Mouse (Mus musculus) hindbrain, embryonic 16.5 days (tissue): ENCODE data around the gene Smim4. TPM values are rescaled to one million over a fixed set of nuclear protein-coding genes. Genes with fewer than 3 reads are reported as not detected.

Source experiments
- ATAC-seq: fragments of 200-750 bp; cut with Nextera tagmentation; 2 replicates; pipeline ENCODE4 v1.8.0; 2017; ENCODE audit warnings: moderate TSS enrichment, moderate library complexity
- H3K27ac ChIP-seq: fragments of 300-500 bp; sonication (generic); 2 replicates; pipeline ENCODE4 v1.5.1; 2014; ENCODE audit warnings: low read depth, mild to moderate bottlenecking, control low read depth, low read length, moderate library complexity
- H3K27me3 ChIP-seq: fragments of 300-500 bp; sonication (generic); replicated peaks from 2 replicates; pipeline ENCODE4 v1.6.1; 2014; ENCODE audit warnings: low read length; ENCODE audit not compliant: control insufficient read depth, insufficient read depth
- H3K36me3 ChIP-seq: fragments of 300-500 bp; sonication (generic); 2 replicates; pipeline ENCODE4 v1.6.1; 2014; ENCODE audit warnings: mild to moderate bottlenecking, low read length, moderate library complexity, mixed read lengths; ENCODE audit not compliant: control insufficient read depth, insufficient read depth
- H3K4me1 ChIP-seq: fragments of 300-500 bp; sonication (generic); 2 replicates; pipeline ENCODE4 v1.6.1; 2014; ENCODE audit warnings: low read depth, low read length; ENCODE audit not compliant: control insufficient read depth, insufficient read depth
- H3K4me2 ChIP-seq: fragments of 300-500 bp; sonication (generic); 2 replicates; pipeline ENCODE4 v1.6.1; 2014; ENCODE audit warnings: mild to moderate bottlenecking, low read length, control low read depth, moderate library complexity
- H3K4me3 ChIP-seq: fragments of 300-500 bp; sonication (generic); 2 replicates; pipeline ENCODE4 v1.5.1; 2014; ENCODE audit warnings: mild to moderate bottlenecking, low read length, control low read depth, moderate library complexity
- H3K9ac ChIP-seq: fragments of 300-500 bp; sonication (generic); 2 replicates; pipeline ENCODE4 v1.6.1; 2014; ENCODE audit warnings: low read depth, mild to moderate bottlenecking, control low read depth, low read length, moderate library complexity
- H3K9me3 ChIP-seq: fragments of 300-500 bp; sonication (generic); 2 replicates; pipeline ENCODE4 v1.6.1; 2014; ENCODE audit warnings: mild to moderate bottlenecking, low read length, moderate library complexity; ENCODE audit not compliant: control insufficient read depth
- WGBS: fragments of 180-500 bp; shearing (Covaris S2); extraction: QIAGEN DNeasy Blood & Tissue Kit; methylation state at CpG from one replicate; pipeline ENCODE4 v1.1.7; 2014; 5-methylcytosine and 5-hydroxymethylcytosine counted together
- polyA plus RNA-seq: library from polyadenylated mRNA; unstranded; fragments of >200 nt; fragmentation: Nextera tagmentation; extraction: Ambion mirVana; gene quantifications from 2 replicates; pipeline ENCODE4 v1.2.1, GENCODE M21; 2015

Gene Smim4
- polyA plus RNA-seq, 1 experiment from 2014 or later = 51.3 TPM

DNA sequence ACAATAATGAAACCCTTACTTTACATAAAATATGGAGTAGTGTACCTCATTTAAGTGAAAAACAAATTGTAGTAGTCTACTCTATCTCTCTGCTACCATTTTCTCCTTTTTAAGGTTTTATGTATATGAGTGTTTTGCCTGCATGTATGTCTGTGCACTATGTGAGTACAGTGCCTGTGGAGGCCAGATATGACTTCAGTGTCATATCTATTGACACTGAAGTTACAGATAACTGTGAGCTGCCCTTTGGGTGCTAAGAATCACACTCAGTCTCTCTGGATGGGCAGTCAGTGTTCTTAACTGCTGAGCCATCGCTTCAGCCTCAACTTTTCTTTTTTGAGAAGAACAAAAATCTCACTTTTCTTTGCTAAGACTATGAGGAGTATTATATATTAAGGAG, 82.9 kb downstream of the Smim4 start:
- WGBS = 100% methylated on average over 1 of the region's 1 CpGs
- Histone ChIP-seq H3K9me3 (no peaks in the 10 kb centered on the region), H3K4me2 (no peak overlapping the region), H3K27ac (no peak overlapping the region), H3K4me1 (no peaks in the 10 kb centered on the region), H3K36me3 (peaks cover 38% of the 10 kb centered on the region), H3K27me3 (no peaks in the 10 kb centered on the region), H3K4me3 (no peak overlapping the region), H3K9ac (no peak overlapping the region)
- ATAC-seq = no peak

- H3K4me2 ChIP-seq = no peak overlapping the region
- WGBS = 94% methylated on average over 5 of the region's 5 CpGs
- no peak overlapping the region for H3K27ac ChIP-seq
- no peak for ATAC-seq
- H3K9me3 ChIP-seq = no peaks in the 10 kb centered on the region
- H3K9ac ChIP-seq = no peak overlapping the region
- peaks cover 35% of the 10 kb centered on the region for H3K36me3 ChIP-seq
- H3K4me3 ChIP-seq = no peak overlapping the region
- no peaks in the 10 kb centered on the region for H3K27me3 ChIP-seq
- no peaks in the 10 kb centered on the region for H3K4me1 ChIP-seq
Measured at GRCm38 (mm10) chr14:31045296-31045695, 83.5 kb downstream of the Smim4 start.

Other genes starting within 250 kb of the Smim4 start
- 1.3 and 2.6 TPM in 2 replicates for gene Mustn1, start 249.8 kb downstream of the Smim4 start, polyA plus RNA-seq
- not detected in 2 replicates for gene Itih4, start 242.5 kb downstream of the Smim4 start, polyA plus RNA-seq
- gene Itih3, start 205.2 kb downstream of the Smim4 start, polyA plus RNA-seq = 3.8 and 4.7 TPM in 2 replicates
- not detected in 2 replicates for gene Itih1, start 185.7 kb downstream of the Smim4 start, polyA plus RNA-seq
- gene Nek4, start 177.6 kb downstream of the Smim4 start, polyA plus RNA-seq = 15.6 and 16.3 TPM in 2 replicates
- 55.7 and 59.5 TPM in 2 replicates for gene Glt8d1, start 127.6 kb downstream of the Smim4 start, polyA plus RNA-seq
- gene Spcs1, start 127.3 kb downstream of the Smim4 start, polyA plus RNA-seq = 340 and 355 TPM in 2 replicates
- gene Pbrm1, start 109.8 kb downstream of the Smim4 start, polyA plus RNA-seq = 98.7 and 108 TPM in 2 replicates
- gene Gnl3, start 109.8 kb downstream of the Smim4 start, polyA plus RNA-seq = 40.1 and 49.0 TPM in 2 replicates
- gene Nt5dc2, start 2.1 kb upstream of the Smim4 start, polyA plus RNA-seq = 192 and 222 TPM in 2 replicates
- 13.5 and 17.5 TPM in 2 replicates for gene Stab1, start 39.7 kb upstream of the Smim4 start, polyA plus RNA-seq
- 2.3 and 15.0 TPM in 2 replicates for gene Tnnc1, start 79.4 kb upstream of the Smim4 start, polyA plus RNA-seq
- 304 and 382 TPM in 2 replicates for gene Nisch, start 88.0 kb upstream of the Smim4 start, polyA plus RNA-seq
- 0.61 and 0.66 TPM in 2 replicates for gene Sema3g, start 88.9 kb upstream of the Smim4 start, polyA plus RNA-seq
- gene Phf7, start 122.4 kb upstream of the Smim4 start, polyA plus RNA-seq = 7.8 and 9.8 TPM in 2 replicates
- 102 and 120 TPM in 2 replicates for gene Bap1, start 122.5 kb upstream of the Smim4 start, polyA plus RNA-seq
- gene Dnah1, start 194.9 kb upstream of the Smim4 start, polyA plus RNA-seq = 3.7 and 4.2 TPM in 2 replicates
- 76.5 and 86.9 TPM in 2 replicates for gene Capn7, start 207.7 kb upstream of the Smim4 start, polyA plus RNA-seq